Comparison of ENCODE assay signal across 8 mouse cellular contexts in the genomic region with DNA sequence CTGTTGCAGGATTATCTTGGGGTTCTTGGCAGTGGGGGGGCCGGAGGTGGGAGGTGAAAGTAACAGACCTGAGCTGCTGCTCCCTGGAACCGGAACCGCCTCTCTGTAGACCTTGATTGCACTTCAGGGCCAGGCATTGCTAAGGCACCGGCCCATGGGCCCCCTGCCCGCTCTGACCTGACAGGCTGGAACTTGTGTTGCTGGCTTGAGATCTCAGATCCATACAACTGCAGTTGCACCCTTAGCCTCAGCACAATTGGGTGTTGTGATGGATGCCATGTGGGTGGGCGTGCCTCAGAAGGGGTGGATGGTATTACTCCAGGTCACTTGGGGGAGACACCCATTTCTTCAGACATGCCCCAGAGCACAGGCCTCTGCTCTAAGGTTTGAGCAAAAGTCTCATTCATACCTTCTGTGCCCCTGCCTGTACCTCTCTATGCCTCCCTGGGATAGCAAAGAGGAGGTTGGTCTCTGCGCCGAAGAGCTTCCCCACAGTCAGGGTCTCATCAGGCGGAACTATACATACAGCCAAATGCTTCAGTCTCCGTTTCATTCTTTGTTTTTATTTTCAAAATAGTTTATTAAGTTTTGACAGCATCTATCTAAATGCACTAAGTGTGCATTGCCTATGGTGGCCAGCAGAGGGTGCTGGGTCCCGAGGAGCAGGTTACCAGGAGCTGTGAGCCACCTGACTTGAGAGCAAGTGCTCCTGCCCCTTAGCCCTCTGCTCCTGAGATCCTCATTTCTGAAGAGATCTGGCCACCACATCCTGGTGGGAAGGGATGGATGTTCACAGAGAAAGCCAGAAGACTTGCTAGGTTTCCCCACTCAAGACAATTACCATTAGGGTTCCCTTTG. TPM values are rescaled to one million over a fixed set of nuclear protein-coding genes. Genes with fewer than 3 reads are reported as not detected.
DNase-seq lines count a peak whose midpoint lies in the region; ATAC-seq and TF ChIP-seq lines count a peak whose summit lies in the region.

No protein-coding gene starts in this region.

- H3K9ac ChIP-seq in embryonic facial prominence, embryonic 13.5 days, result no peak overlapping the region
- H3K9ac ChIP-seq in intestine, embryonic 15.5 days, result no peak overlapping the region
- H3K9ac ChIP-seq in lung, embryonic 14.5 days, result no peak overlapping the region

- no peak overlapping the region for H3K4me2 ChIP-seq in embryonic facial prominence, embryonic 13.5 days
- no peak overlapping the region for H3K4me2 ChIP-seq in intestine, embryonic 15.5 days (replicated peaks)
- no peak overlapping the region for H3K4me2 ChIP-seq in lung, embryonic 14.5 days

- H3K27ac ChIP-seq in embryonic facial prominence, embryonic 13.5 days, result no peak overlapping the region
- no peak overlapping the region for H3K27ac ChIP-seq in intestine, embryonic 15.5 days
- no peak overlapping the region for H3K27ac ChIP-seq in lung, embryonic 14.5 days (ENCODE audit: low read depth)

- no peak overlapping the region for H3K4me3 ChIP-seq in embryonic facial prominence, embryonic 13.5 days
- no peak overlapping the region for H3K4me3 ChIP-seq in intestine, embryonic 15.5 days (replicated peaks)
- no peak overlapping the region for H3K4me3 ChIP-seq in lung, embryonic 14.5 days (ENCODE audit: low read depth, low read length)

- no peaks in the 10 kb centered on the region for H3K9me3 ChIP-seq in embryonic facial prominence, embryonic 13.5 days
- H3K9me3 ChIP-seq in intestine, embryonic 15.5 days, result no peaks in the 10 kb centered on the region
- no peaks in the 10 kb centered on the region for H3K9me3 ChIP-seq in lung, embryonic 14.5 days (ENCODE audit: low read depth, low read length)

- peaks cover 3% of the 10 kb centered on the region for H3K27me3 ChIP-seq in embryonic facial prominence, embryonic 13.5 days
- no peaks in the 10 kb centered on the region for H3K27me3 ChIP-seq in intestine, embryonic 15.5 days (replicated peaks)
- no peaks in the 10 kb centered on the region for H3K27me3 ChIP-seq in lung, embryonic 14.5 days (ENCODE audit: insufficient read depth, low read length)

- ATAC-seq in embryonic facial prominence, embryonic 13.5 days (ENCODE audit: insufficient number of reproducible peaks, insufficient read depth, low FRiP score, low TSS enrichment, low read depth), result peak; percentile 33; the same call in 1 of the 2 replicates
- ATAC-seq in intestine, embryonic 15.5 days, result peak; percentile 32; the same call in 1 of the 2 replicates
- peak; percentile 29 for ATAC-seq in lung, embryonic 14.5 days (ENCODE audit: insufficient read depth)
- ATAC-seq in neutrophil, adult 5-6 weeks (ENCODE audit: extremely low read depth, insufficient number of reproducible peaks, low FRiP score, poor library complexity, severe bottlenecking), result peak; percentile 34; the same call in 1 of the 2 replicates

- H3K36me3 ChIP-seq in embryonic facial prominence, embryonic 13.5 days, result peaks cover 47% of the 10 kb centered on the region
- H3K36me3 ChIP-seq in intestine, embryonic 15.5 days, result peaks cover 46% of the 10 kb centered on the region
- peaks cover 49% of the 10 kb centered on the region for H3K36me3 ChIP-seq in lung, embryonic 14.5 days (ENCODE audit: insufficient read depth)

- WGBS in embryonic facial prominence, embryonic 13.5 days, result 58% methylated on average over 11 of the region's 11 CpGs
- WGBS in intestine, embryonic 15.5 days, result 57% methylated on average over 11 of the region's 11 CpGs
- 55% methylated on average over 11 of the region's 11 CpGs for WGBS in lung, embryonic 14.5 days

- peak; percentile 24 for DNase-seq in layer of hippocampus, adult 9-11 months
- DNase-seq in layer of hippocampus, postnatal 14 days (ENCODE audit: low spot score in 2 of 2), result no peak
- DNase-seq in ZHBTc4 (ENCODE audit: low read depth, low spot score), result peak; percentile 83
- peak; percentile 70 for DNase-seq in lung, embryonic 14.5 days
- no peak for DNase-seq in ovary, adult 18-20 months (ENCODE audit: low spot score)

- peak; percentile 79 for TF ChIP-seq CTCF in lung, embryonic 14.5 days (IDR thresholded peaks at IDR 0.05; ENCODE audit: low read depth)

- H3K4me1 ChIP-seq in embryonic facial prominence, embryonic 13.5 days, result 0 out of 2 replicates have a peak, but pooled peaks cover 4% of the 10 kb centered on the region
- 0 out of 2 replicates have a peak, but pooled peaks cover under 1% of the 10 kb centered on the region for H3K4me1 ChIP-seq in intestine, embryonic 15.5 days (replicated peaks)
- no peaks in the 10 kb centered on the region for H3K4me1 ChIP-seq in lung, embryonic 14.5 days (ENCODE audit: insufficient read depth)

RNA-seq across cellular contexts. Expression of gene H2-D1, which starts 8.1 kb away (rescaled TPM):
- 10 to 100 TPM; 14.5 to 14.8 TPM for total RNA-seq in layer of hippocampus, postnatal 14 days (2021)
- polyA plus RNA-seq in embryonic facial prominence, embryonic 13.5 days (2015; fragmentation: Nextera tagmentation; extraction: Ambion mirVana), result 28.7 and 30.7 TPM in 2 replicates
- polyA plus RNA-seq in intestine, embryonic 15.5 days (2015; fragmentation: Nextera tagmentation; extraction: Ambion mirVana), result 148 and 190 TPM in 2 replicates
- polyA plus RNA-seq in lung, embryonic 14.5 days (2014; fragmentation: Nextera tagmentation; extraction: Ambion mirVana), result 69.7 and 73.2 TPM in 2 replicates
- total RNA-seq in neutrophil, adult 5-6 weeks (2017), result 2,114 and 2,381 TPM in 2 replicates

RNA-seq across cellular contexts. Expression of gene Ddx39b, which starts 12.9 kb away (rescaled TPM):
- total RNA-seq in layer of hippocampus, postnatal 14 days (2021), result 100 to 1,000 TPM; 234 to 244 TPM
- 498 and 543 TPM in 2 replicates for polyA plus RNA-seq in embryonic facial prominence, embryonic 13.5 days (2015; fragmentation: Nextera tagmentation; extraction: Ambion mirVana)
- 382 and 388 TPM in 2 replicates for polyA plus RNA-seq in intestine, embryonic 15.5 days (2015; fragmentation: Nextera tagmentation; extraction: Ambion mirVana)
- 529 and 569 TPM in 2 replicates for polyA plus RNA-seq in lung, embryonic 14.5 days (2014; fragmentation: Nextera tagmentation; extraction: Ambion mirVana)
- total RNA-seq in neutrophil, adult 5-6 weeks (2017), result 156 and 158 TPM in 2 replicates

RNA-seq across cellular contexts. Expression of gene Nfkbil1, which starts 18.9 kb away (rescaled TPM):
- total RNA-seq in layer of hippocampus, postnatal 14 days (2021), result 10 to 100 TPM; 13.2 to 14.5 TPM
- 10.4 and 12.0 TPM in 2 replicates for polyA plus RNA-seq in embryonic facial prominence, embryonic 13.5 days (2015; fragmentation: Nextera tagmentation; extraction: Ambion mirVana)
- polyA plus RNA-seq in intestine, embryonic 15.5 days (2015; fragmentation: Nextera tagmentation; extraction: Ambion mirVana), result 9.9 and 11.0 TPM in 2 replicates
- 3.0 and 4.5 TPM in 2 replicates for polyA plus RNA-seq in lung, embryonic 14.5 days (2014; fragmentation: Nextera tagmentation; extraction: Ambion mirVana)
- 10.8 and 11.3 TPM in 2 replicates for total RNA-seq in neutrophil, adult 5-6 weeks (2017)

RNA-seq across cellular contexts. Expression of gene Atp6v1g2, which starts 21.0 kb away (rescaled TPM):
- 100 to 1,000 TPM; 485 to 488 TPM for total RNA-seq in layer of hippocampus, postnatal 14 days (2021)
- polyA plus RNA-seq in embryonic facial prominence, embryonic 13.5 days (2015; fragmentation: Nextera tagmentation; extraction: Ambion mirVana), result 3.9 and 4.1 TPM in 2 replicates
- 4.1 and 4.3 TPM in 2 replicates for polyA plus RNA-seq in intestine, embryonic 15.5 days (2015; fragmentation: Nextera tagmentation; extraction: Ambion mirVana)
- polyA plus RNA-seq in lung, embryonic 14.5 days (2014; fragmentation: Nextera tagmentation; extraction: Ambion mirVana), result 3.7 and 5.9 TPM in 2 replicates
- total RNA-seq in neutrophil, adult 5-6 weeks (2017), result 5.0 and 6.5 TPM in 2 replicates

RNA-seq across cellular contexts. Expression of gene Gm16181, which starts 33.8 kb away (rescaled TPM):
- total RNA-seq in layer of hippocampus, postnatal 14 days (2021), result not detected
- polyA plus RNA-seq in embryonic facial prominence, embryonic 13.5 days (2015; fragmentation: Nextera tagmentation; extraction: Ambion mirVana), result not detected in 2 replicates
- 0.59 and 0.81 TPM in 2 replicates for polyA plus RNA-seq in intestine, embryonic 15.5 days (2015; fragmentation: Nextera tagmentation; extraction: Ambion mirVana)
- polyA plus RNA-seq in lung, embryonic 14.5 days (2014; fragmentation: Nextera tagmentation; extraction: Ambion mirVana), result 0.37 and 0.70 TPM in 2 replicates
- total RNA-seq in neutrophil, adult 5-6 weeks (2017), result 2.1 TPM in 1 of 2 replicates, not detected in the other

Comparison
In these comparisons a context has a peak if more than half of its experiments do, and no peak if none do; other contexts are left out.
1. DNase-seq: peak in layer of hippocampus, adult 9-11 months (single experiment), ZHBTc4 (single experiment) and lung, embryonic 14.5 days (single experiment); none in layer of hippocampus, postnatal 14 days (0 of 2) and ovary, adult 18-20 months (single experiment).
2. Peak in every context shown above with its lines, with median percentiles within 50 percentile points of each other: ATAC-seq.